Mouse (Mus musculus): ENCODE results near the gene Prkcb. TPM values are rescaled to one million over a fixed set of nuclear protein-coding genes. Genes with fewer than 3 reads are reported as not detected.
"Not testable (repeated sequence)": the region's sequence is repeated elsewhere in the genome, so short reads cannot be mapped to it uniquely, and the experiment has no call there.

The Prkcb gene
- total RNA-seq (2021), result 100 to 1,000 TPM; 788 to 796 TPM
- long read RNA-seq, experiment 1, transcript Prkcb-208 (1 exons, 955 nt), result minor isoform, 23 of 448 reads
- long read RNA-seq, experiment 1, transcript Prkcb-202 (17 exons, 2,911 nt), result major isoform, 337 of 448 reads
- long read RNA-seq, experiment 1, transcript Prkcb-201 (17 exons, 2,557 nt), result minor isoform, 18 of 448 reads
- long read RNA-seq, experiment 1, partial matches to known transcripts, result 29 of 448 reads
- long read RNA-seq, experiment 1, other reads (novel, unspliced or antisense), result 41 of 448 reads
- long read RNA-seq, experiment 2, transcript Prkcb-202 (17 exons, 2,911 nt), result major isoform, 459 of 608 reads
- long read RNA-seq, experiment 2, transcript Prkcb-201 (17 exons, 2,557 nt), result minor isoform, 24 of 608 reads
- long read RNA-seq, experiment 2, transcript Prkcb-208 (1 exons, 955 nt), result minor isoform, 40 of 608 reads
- long read RNA-seq, experiment 2, partial matches to known transcripts, result 40 of 608 reads
- long read RNA-seq, experiment 2, other reads (novel, unspliced or antisense), result 45 of 608 reads

DNA sequence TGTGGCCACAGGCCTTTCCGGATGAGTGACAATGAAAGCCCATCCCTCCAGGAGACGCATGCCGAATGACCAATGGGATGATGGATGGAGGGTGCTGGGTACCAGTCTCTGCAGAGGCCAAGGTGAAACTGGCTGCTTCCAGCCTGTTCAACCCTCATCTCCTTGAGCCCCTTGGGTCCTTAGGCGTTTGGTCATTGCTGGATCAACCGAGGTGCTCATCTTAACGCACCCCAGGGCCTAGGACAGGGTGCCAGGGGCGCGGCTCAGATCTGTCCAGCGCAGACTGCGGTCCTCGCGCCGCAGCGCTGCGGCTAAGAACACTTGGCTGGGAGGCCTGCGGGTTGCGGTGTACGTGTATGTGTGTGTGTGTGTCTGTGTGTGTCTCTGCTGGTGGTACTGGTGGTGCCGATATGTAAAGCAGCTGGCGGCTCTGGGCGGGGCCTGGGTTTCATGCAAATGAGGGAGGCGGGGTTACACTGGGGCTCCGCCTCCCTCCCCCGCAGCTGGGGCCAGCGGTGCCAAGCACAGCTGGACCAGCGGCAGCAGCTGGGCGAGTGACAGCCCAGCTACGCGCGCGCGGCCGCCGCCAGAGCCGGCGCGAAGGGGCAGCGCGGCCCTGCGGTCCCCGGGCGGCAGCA is at the start of gene Prkcb:
Gene Prkcb (plus strand): TSS at position 147 of the 638 bp plus-strand sequence.
- DNase-seq (ENCODE audit: low spot score in 2 of 2), result peak; percentile 78 to 85
- Histone ChIP-seq H3K4me3 (peak within 1 kb of the TSS; percentile 92), H3K27ac (peak within 1 kb of the TSS; percentile 96)
- no peak for TF ChIP-seq CTCF (conservative IDR thresholded peaks at IDR 0.05)

DNA sequence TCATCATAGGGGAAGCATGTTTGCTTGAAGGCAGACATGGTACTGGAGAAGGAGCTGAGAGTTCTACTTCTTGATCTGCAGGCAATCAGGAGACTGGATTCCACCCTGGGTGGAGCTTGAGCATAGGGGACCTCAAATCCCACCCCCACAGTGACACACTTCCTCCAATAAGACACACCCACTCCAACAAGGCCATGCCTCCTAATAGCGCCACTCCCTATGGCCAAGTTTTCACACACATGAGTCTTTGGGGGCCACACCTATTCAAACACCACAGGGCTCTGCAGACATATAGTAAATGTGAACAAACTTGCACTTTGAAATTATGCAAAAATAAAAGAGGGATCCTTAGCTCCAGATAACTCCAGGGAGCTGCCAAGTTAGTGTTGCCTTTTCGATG is 49.6 kb upstream of the Prkcb start:
- no peak for TF ChIP-seq CTCF (conservative IDR thresholded peaks at IDR 0.05)
- Histone ChIP-seq H3K27ac (no peak overlapping the region), H3K4me3 (no peak overlapping the region)
- no peak for DNase-seq (ENCODE audit: low spot score in 2 of 2)

DNA sequence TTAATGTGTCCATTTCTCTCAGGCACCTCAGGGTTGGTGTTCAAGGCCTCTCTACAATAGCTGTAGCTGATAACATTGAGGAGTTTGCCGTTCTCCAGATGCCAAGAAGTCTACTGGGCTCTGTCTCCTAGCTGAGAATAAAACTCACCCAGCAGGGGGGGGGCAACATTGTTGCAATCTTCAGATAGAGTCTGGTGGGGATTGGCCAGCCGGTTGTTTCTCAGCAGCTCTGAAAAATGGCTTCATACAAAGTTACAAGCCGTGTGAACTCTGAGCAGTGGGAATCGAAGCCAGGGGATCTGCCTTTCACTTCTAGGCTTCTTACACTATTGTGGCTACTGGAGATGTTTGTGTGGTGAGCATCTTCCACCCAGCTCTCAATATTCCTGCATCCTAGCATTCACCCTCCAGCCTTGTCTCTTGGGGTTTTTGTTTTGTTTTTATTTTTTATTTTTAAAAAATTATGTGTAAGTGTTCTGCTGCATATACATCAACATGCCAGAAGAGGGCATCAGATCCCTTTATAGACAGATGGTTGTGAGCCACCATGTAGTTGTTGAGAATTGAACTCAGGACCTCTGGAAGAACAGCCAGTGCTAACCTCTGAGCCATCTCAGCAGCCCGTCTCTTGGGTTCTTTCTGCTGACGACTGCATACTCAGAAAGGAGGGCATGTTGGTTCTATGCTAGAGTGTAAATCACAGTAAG is 48.0 kb upstream of the Prkcb start:
- Histone ChIP-seq H3K27ac (no peak overlapping the region), H3K4me3 (no peak overlapping the region)
- DNase-seq (ENCODE audit: low spot score in 2 of 2), result no peak
- peak; percentile 66 for TF ChIP-seq CTCF (conservative IDR thresholded peaks at IDR 0.05)

DNA sequence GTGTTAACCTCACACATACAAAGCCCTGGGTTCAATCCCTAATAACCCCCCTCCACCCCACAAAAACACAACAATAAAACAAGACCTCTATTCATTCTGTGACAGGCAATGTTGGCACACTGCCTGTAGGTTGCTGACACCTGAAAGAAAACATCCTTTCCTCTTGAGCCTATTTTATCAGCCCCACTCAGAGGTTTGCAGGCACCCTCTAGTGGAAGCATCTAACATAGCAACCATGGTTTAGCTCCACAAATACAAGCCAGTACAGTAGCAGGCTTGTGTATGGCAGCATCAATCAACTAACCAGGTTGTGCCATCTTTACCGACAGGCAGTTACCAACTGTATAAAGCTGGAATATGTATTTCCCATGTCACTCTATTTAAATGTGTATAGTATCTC is 46.3 kb upstream of the Prkcb start:
- no peak overlapping the region for H3K27ac ChIP-seq
- no peak overlapping the region for H3K4me3 ChIP-seq
- peak; percentile 94 for TF ChIP-seq CTCF (conservative IDR thresholded peaks at IDR 0.05)
- peak; percentile 53 to 56 for DNase-seq (ENCODE audit: low spot score in 2 of 2)

- DNase-seq (ENCODE audit: low spot score in 2 of 2); H3K4me3 ChIP-seq; H3K27ac ChIP-seq: not testable (repeated sequence)
Measured at GRCm38 (mm10) chr7:122242744-122243143, 45.8 kb upstream of the Prkcb start.

DNA sequence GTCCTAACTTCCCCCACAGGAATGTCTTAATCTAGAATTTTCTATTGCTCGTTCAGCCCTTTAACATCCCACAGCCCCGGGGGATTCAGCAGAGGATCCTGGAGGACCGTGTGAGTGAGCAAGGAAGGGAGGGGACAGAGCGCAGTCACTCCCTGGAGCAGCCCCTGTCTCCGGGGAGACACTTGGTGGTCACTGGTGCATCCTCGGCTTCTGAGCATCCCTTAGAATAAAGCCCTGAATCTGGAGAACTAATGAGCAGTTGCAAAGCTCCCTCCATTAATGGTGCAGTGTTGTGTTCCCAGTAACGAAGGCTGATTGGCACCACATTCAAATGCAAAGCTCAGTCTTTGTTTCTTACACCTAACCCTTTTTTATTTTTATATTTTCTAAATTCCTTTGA is 44.4 kb upstream of the Prkcb start:
- Histone ChIP-seq H3K4me3 (no peak overlapping the region), H3K27ac (peak overlapping the region; percentile 48; the same call in 1 of the 2 replicates)
- TF ChIP-seq CTCF (conservative IDR thresholded peaks at IDR 0.05), result no peak
- no peak for DNase-seq (ENCODE audit: low spot score in 2 of 2)

- peak overlapping the region; percentile 48; the same call in 1 of the 2 replicates for H3K27ac ChIP-seq
- no peak for DNase-seq (ENCODE audit: low spot score in 2 of 2)
- TF ChIP-seq CTCF (conservative IDR thresholded peaks at IDR 0.05), result no peak
Measured at GRCm38 (mm10) chr7:122244584-122244983, 44.0 kb upstream of the Prkcb start.

DNA sequence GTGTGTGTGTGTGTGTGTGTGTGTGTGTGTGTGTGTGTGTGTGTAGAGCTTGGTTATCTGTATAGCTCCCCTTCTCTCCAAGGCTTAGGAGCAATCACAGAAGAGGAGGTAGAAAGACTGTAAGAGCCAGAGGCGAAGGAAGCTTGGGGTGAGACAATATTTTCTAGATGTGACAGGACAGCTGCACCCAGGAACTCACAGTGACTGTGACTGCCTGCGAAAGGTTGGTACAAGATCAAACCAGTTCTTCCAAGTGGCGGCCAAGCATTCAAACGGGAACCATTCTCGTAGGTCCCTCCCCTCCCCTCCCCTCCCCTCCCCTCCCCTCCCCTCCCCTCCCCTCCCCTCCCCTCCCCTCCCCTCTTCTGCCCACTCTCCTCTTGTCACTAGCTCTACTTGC is 42.6 kb upstream of the Prkcb start:
- no peak for TF ChIP-seq CTCF (conservative IDR thresholded peaks at IDR 0.05)
- no peak for DNase-seq (ENCODE audit: low spot score in 2 of 2)
- Histone ChIP-seq H3K4me3 (no peak overlapping the region), H3K27ac (no peak overlapping the region)

More at GRCm38 (mm10) chr7:122244584-122244983, 44.0 kb upstream of the Prkcb start:
- no peak overlapping the region for H3K4me3 ChIP-seq

DNA sequence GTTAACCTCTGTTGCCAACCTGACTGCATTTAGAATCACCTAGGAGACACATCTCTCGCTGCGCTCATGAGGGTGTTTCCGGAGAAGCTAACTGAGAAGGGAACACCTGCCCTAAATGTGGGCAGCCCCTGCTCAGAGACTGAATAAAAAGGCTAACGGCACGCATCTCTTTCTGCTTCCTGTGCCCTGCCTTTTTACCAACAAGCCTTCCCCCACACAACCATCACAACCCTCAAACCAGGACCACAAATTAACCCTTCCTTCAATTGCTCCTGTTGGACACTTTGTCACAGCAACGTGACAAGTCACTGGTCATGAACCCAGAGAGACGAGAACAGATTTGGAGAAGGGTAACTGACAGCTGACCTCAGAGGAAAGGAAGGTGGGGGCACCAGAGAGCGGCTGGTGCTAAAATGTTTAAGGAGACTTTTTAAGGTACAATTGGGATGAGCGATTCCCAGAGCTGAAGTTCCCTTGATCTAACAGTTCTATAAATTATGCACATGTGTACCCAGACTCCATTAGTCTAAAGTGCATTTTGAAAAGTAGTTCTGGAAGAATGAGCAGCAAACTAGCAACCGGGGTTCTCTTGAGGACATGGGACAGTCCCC is 41.2 kb upstream of the Prkcb start:
- DNase-seq (ENCODE audit: low spot score in 2 of 2), result no peak
- Histone ChIP-seq H3K27ac (no peak overlapping the region), H3K4me3 (no peak overlapping the region)
- TF ChIP-seq CTCF (conservative IDR thresholded peaks at IDR 0.05), result no peak

DNA sequence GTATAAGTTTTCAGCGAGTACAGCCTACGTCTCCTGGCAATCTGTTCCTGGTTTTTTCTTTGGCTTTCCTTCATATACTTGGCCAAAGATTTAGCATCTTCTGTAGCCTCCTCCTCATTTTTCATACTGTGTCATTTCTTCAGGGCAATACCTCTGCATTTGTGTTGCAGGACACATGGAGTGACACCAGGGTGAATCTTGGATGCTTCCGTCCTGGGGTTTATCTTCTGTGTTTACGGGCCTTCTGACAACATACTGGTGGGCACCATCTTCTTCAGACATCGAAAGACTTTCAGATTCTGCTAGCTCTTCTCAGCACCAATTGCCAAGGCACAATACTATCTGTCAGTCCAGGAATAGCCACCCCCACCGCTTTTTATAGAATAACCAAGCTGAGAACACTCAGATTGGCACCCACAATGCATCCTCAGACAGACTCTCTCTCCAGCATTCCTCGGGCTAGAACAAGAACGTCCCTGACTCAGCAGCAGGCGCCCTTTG is 39.2 kb upstream of the Prkcb start:
- Histone ChIP-seq H3K4me3 (no peak overlapping the region), H3K27ac (0 out of 2 replicates have a peak overlapping the region, but pooled peaks have one; percentile 1)
- TF ChIP-seq CTCF (conservative IDR thresholded peaks at IDR 0.05), result no peak
- peak; percentile 23 to 41 for DNase-seq (ENCODE audit: low spot score in 2 of 2)

GRCm38 (mm10) chr7:122251197-122252011 is 37.1 kb upstream of the Prkcb start:
- Histone ChIP-seq H3K27ac (peak overlapping the region; percentile 56; the same call in 1 of the 2 replicates), H3K4me3 (peak overlapping the region; percentile 41)
- peak; percentile 79 to 80 for DNase-seq (ENCODE audit: low spot score in 2 of 2)
- TF ChIP-seq CTCF (conservative IDR thresholded peaks at IDR 0.05), result peak; percentile 90
